Mouse (Mus musculus) bone marrow, adult 2 months (tissue): ENCODE data around the gene Swi5.

Experiments used
- CTCF ChIP-seq: fragments of 200-500 bp; IDR thresholded peaks from 2 replicates; pipeline ENCODE4 v1.5.1; 2011; ENCODE audit warnings: low read length, control low read depth; ENCODE audit not compliant: control insufficient read depth, insufficient read depth
- POLR2A ChIP-seq: fragments of 200-500 bp; IDR thresholded peaks from 2 replicates; pipeline ENCODE4 v1.6.1; 2011; ENCODE audit warnings: low read depth, mild to moderate bottlenecking, control low read depth, low read length, borderline replicate concordance; ENCODE audit not compliant: control insufficient read depth

DNA sequence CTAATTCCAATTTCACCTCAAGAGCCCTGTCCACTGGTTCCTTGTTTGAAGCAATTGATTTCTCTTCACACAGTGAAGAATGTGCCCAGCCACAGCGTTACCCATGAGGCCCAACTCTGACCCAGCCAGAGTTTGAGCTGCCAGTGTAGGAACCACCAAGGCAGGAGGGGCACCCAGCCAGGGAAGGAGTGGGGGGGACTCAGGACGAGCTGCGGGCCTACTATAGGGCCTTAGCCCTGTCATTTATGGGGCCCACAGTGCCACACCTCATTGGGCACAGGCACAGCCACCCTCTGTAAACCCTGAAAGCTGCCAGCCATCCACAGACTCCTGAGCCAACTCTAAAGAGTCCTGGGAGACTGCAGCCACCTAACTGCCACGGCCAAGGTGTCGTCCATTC, 33.3 kb downstream of the Swi5 start:
- TF ChIP-seq CTCF (no peak), POLR2A (no peak)
